Mouse (Mus musculus) frontal cortex, adult (tissue): ENCODE results near the gene Fgf22.

Experiments used
- ATAC-seq: cut with Nextera tagmentation; 2 replicates; pipeline ENCODE4 v1.9.2; 2017; ENCODE audit warnings: mild to moderate bottlenecking, moderate library complexity, mixed read lengths; ENCODE audit not compliant: low TSS enrichment

Fgf22 gene

DNA sequence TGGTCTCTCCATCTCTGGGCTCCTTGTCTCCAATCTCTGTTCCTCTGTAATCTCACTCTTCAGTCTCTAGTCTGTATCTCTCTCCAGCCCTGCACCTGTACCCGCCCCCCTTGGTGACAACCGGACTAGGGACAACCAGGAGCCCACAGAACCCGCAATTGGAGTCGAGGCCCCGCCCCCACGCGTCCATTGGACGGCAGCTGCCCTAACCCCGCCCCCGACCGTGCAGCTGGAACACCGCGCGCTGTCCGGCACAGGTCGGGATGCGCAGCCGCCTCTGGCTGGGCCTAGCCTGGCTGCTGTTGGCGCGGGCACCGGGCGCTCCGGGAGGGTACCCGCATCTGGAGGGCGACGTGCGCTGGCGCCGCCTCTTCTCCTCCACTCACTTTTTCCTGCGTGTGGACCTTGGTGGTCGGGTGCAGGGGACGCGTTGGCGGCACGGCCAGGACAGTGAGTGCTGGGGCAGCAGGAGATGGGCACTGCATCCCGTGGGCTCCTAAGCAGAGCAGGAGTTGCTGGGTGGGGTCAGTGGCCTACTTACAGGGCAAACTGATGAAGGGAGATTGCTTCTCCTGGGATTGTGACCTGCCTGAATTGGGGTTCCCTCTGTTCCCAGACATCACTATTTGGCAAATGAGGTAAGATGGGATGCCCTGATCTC lies at the start of gene Fgf22:
Gene Fgf22, plus strand, starts transcription at position 221 of the 661 bp plus-strand sequence.
- ATAC-seq, result peak; percentile 80

DNA sequence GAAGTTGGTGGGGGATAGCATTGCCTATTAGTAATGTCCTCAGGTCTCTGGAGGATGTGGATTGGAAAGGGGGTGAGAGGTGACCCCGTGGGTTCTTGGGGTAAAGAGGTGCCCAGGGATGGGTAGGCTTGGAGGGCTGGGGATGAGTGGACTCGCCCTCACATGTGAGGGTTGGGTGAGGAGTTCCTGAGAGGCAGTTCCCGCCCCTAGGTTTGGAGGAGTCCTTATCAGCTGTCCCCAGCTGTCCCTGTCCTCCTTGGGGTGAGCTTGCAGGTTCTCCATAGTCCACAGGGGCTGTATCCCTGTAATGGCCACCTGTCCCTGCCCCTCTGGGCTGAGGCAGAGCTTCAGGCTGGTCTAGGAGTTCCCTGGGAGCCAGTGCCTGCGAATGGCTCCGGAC lies 48.9 kb upstream of the Fgf22 start:
- ATAC-seq, result no peak

DNA sequence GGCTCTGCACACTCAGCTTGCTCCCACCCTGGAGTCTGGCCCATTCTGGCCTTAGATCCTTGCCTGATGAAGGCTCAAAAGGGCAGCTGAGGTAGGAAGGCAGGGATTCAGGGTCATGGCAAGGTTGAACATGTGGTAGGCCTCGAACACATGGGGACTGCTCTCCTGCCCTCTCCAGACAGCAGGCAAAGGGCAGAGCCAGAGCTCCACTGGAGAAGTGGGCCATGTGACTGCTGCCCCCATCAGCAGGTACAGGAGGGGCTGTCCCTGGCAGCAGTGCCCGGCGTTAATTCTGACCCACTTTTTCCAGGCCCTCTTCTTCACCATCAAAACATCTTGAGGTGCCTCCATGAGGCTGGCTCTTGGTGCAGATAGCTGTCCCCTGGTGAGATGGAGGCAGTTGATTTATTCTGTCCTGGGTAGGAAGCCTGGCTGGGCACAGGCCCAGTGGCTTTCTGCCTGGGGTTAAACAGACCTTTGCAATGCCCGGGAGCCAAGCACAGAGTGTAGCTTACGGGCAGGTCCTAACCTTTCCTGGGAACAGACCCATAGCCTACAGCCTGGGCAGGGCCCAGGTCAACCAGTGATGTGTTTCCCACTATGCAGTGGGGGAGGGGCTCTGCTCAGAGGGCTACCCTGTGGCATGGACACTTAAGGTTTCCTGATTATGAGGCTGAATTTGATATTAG lies 48.3 kb upstream of the Fgf22 start:
- no peak for ATAC-seq

DNA sequence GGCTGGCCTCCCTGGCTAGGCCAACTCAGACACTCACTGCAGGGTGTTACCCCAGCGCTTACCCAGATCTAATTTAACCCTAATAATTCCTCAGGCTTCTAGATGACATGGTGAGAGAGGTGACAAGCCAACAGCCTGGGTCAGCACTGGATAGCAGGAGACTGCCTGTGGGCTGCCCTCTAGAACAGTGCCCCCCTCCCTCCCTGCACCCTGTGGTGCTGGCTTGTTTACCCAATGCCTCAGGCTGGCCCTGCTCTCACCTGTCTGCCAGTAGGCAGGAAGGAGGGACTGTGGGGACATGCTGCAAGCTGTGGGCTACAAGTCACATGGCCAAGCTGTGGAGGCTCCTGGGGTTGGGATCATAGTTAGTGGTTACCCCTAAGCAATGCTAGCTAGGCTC lies 47.7 kb upstream of the Fgf22 start:
- no peak for ATAC-seq

DNA sequence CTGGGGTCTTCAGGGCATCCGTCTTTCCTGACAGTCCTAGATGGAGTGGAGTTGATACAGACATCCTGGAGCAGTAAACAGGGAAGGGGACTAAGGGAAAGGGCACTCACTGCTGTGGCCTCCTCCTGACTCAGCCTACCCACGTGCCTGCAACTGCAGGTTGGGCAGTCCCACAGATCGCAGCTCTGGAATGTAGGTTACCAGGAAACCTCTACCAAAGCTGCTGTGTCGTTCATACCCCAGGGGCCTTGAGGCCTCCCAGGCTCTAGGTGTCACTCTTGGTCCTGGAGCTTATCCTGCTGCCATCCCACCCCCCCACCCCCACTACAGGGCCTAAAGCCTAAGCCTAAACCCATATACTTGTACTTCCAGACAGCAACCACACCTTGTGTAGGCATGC lies 47.1 kb upstream of the Fgf22 start:
- ATAC-seq, result no peak

DNA sequence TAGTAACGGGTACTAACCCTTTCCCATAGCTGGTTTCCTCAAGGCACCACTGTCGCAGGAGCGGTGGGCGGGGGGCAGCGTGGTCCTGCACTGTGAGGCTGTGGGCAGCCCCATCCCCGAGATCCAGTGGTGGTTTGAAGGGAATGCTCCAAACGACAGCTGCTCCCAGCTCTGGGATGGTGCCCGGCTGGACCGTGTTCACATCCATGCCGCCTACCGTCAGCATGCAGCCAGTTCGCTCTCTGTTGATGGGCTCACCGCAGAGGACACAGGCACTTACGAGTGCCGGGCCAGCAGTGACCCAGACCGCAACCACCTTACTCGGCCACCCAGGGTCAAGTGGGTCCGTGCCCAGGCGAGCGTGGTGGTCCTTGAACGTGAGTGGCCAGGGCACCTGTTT lies 46.2 kb upstream of the Fgf22 start:
- ATAC-seq, result no peak

DNA sequence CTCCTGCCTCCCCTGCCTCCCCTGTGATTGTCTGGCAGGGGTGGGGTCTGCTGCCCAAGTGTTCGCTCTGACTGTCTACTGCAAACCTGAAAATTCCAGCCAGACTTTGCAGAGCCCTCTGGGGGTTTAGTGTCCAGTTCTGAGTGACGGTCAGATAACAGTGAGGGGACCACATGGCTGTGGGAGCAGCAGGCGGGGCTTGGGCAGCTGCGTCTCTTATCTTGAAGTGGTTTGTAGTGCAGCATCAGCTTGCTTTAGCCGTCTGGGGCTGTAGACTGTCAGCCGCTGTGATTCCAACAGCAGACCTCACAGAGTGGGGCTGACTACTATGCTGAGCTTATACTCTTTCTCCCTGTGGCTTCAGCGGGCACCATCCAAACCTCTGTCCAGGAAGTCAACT lies 45.6 kb upstream of the Fgf22 start:
- no peak for ATAC-seq

DNA sequence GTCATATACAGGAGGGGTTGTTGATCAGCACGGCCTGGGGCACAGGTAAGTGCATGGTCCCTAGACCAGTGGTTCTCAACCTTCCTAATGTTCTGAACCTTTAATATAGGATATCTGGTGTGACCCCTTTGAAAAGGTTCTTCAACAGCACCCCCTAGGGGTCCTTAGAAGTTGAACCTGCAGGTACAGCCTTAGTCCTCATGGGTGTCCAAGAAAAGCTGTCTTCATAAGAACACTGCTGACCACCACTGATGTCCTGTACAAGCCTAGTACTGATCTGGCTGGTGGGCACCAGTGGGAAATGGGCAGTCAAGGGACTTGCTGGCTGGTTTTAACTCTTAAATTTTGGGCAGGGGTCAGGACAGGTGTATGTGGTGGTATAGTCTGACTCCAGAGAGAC lies 42.8 kb upstream of the Fgf22 start:
- ATAC-seq, result no peak

DNA sequence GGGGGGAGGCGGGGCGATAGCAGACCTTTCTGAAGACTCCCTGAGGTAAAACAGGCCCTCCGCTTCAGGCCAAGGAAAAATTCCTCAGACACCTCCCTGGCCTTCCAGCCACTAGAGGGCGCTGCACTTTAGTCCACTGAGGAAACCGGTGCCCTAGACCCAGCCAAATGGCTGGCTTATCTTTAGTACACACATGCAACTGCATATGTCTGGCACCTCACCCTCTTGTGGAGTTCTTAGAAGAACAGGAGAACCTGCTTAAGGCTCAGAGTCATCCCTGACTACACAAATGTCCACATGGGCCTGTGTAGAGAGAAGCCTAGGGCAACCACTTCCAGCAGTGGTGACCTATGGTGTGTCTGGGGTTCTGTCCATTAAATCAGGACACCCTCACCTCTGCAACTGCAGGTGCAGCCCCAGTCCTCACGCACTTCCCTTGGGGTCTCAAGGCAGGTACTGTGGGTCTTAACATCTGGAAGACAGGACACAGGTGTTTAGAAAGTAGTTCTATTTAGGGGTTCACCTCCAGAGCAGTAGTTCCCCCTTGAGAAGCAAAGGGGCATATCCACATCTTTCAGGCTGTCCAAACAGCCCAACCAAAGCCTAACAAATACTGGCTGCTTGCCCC lies 42.3 kb upstream of the Fgf22 start:
- peak; percentile 45 for ATAC-seq

DNA sequence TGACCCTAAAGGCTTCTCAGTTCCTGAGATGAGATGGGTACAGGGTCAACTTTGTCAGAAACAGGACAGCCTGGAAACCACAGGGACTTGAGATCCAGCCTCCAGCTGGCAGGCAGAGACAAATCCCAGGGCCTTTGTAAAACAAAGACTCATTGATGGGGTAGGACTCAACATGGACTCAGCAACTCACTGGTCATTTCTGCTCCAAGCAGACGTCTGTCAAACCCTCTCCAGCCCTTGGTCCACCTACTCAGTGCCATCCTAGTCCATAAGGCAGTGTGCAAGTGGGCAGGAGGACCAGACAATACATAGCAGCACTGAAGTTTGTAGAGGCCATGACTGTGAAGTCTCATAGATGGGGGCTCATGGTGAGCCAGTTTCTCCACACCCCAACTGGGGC lies 41.7 kb upstream of the Fgf22 start:
- ATAC-seq, result no peak

DNA sequence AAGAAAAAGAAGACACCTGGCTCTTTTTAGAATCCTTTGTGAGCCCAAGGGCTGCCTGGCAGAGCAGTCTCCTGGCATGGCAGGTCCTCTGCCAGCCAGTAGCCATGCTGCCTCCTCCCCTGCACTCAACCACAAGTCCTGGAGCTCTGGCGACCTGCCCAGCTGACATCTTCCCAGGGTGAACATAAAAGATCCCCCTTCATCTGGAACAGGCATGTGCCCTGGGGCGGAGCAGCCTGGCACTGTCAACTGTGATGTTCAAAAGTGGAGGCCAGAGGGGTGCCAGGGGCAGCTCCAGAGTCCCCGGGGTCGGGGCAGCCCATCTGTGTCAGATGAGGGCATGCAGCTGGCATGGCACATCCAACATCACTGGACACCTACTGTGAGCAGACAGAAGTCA lies 39.9 kb upstream of the Fgf22 start:
- ATAC-seq, result no peak

DNA sequence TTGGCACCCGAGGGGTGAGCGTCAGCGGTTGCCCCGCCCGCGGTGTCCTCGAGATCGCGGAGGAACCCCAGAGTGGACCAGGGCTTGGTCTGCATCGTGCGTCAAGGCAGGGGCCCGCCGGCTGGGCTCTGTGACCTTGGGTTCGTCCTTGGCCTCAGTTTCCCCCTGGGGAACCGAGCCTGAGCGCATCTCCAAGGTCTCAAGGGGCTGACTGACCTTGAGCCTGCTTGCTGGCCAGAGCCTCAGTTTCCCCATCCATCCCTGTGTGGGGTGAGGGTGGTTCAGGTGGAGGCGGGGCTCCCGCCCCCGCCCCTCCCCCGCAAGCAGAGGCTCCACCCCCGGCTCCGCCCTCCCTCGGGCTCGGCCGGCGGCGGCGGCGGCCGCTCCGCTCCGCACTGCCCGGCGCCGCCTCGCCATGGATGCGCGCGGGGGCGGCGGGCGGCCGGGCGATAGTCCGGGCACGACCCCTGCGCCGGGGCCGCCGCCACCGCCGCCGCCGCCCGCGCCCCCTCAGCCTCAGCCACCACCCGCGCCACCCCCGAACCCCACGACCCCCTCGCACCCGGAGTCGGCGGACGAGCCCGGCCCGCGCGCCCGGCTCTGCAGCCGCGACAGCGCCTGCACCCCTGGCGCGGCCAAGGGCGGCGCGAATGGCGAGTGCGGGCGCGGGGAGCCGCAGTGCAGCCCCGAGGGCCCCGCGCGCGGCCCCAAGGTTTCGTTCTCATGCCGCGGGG lies 38.5 kb upstream of the Fgf22 start, which contains the start of gene Hcn2:
Gene Hcn2, plus strand, starts transcription at position 381 of the 734 bp plus-strand sequence.
- ATAC-seq, result no peak

DNA sequence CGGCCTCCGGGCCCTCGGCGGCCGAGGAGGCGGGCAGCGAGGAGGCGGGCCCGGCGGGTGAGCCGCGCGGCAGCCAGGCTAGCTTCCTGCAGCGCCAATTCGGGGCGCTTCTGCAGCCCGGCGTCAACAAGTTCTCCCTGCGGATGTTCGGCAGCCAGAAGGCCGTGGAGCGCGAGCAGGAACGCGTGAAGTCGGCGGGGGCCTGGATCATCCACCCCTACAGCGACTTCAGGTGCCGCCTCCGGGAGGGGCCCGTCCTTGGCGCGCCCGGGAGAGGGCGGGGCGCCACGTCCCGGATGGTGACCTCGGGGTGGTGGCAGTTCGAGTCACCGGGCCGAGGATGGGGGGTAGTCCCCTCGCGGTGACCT lies 37.9 kb upstream of the Fgf22 start:
- ATAC-seq, result peak; percentile 21; the same call in 1 of the 2 replicates

DNA sequence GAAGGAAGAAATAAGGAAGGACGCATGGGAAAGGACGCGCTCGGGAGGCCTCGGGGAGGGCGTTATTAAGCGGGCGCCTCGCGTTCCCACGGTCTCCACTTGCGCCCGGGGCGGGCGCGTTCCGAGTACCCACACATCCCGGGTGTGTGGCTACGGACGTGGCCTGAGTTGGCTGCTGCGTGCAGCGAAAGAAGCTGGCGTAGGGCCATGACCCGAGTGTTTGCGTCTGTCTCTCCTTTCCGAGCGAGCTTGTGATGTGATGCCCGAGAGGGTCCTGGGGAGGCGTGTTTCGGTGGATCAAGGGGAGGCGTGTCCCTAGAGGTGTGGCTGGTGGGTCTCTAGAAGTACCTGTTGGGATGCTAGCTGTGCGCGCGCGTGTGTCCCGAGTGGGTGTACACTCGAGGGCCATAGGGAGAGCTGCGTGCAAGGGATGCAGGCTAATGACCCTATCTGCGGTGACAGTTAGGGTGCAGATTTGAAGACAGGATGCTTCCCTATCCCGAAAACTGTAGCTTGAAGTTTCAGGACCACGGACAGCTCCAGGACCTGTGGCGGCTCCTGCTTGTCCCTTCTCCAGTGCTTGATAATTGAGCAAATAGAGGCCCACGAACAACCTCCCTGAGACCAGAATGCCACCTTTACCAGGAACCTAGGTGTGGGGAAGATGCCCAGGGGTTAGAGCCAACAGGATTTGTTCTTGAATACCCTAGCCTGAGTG lies 37.1 kb upstream of the Fgf22 start:
- ATAC-seq, result no peak

DNA sequence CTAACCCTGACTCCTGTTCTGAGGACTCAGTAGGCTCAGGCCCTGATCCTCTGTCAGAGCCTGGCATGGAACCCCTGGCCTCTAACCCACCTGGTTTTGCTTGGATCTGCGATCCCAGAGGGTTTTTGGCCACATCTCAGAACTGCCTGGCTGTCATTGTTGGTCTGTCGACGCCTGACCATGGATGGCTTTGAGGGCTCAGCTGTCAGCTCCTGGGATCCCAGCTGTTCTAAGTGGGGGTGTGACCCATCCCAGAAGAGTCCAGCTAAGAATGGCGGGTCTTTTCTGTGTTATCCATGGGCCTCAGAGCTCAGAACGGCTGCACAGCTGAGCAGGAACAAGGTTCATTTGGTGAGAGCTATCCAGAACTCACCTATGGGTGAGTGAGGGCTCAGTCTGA lies 33.8 kb upstream of the Fgf22 start:
- ATAC-seq, result no peak

DNA sequence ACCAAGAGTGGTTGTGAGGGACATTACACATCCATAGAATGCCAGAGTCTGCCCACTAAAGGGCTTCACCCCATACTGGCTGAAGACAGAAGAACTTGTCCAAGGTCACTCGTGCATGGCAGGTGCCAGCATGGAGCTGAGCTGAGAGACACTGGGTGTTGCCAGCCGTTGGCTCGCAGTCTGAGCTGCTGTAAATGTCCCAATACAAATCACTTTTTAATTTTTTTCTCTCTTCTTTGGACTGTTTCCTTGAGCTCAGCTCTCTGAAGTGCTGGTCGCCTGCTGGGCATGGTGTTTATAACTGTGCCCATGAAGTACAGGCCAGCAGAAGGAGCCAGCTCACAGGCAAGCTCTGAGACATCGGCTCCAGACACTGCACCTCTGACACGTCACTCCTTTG lies 31.8 kb upstream of the Fgf22 start:
- no peak for ATAC-seq

DNA sequence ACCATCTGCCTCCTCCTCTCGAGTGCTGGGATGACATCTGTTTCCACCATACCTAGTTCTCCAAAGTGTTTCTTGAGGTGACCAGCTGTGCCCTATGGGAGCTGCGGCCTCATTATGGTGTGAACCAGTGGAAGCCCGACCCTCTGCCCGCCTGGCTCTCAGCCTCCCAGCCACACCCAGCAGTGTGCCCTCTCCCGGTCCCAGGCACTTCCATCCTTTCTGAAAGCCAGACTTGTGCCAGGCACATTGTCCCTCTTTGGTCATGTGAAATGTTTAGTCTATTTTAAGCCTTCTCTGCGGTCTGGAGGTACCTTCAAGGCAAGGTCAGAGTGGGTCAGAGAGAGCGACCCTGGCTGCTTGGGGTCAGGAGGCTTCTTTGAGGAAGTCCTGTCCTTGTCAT lies 31.2 kb upstream of the Fgf22 start:
- no peak for ATAC-seq

DNA sequence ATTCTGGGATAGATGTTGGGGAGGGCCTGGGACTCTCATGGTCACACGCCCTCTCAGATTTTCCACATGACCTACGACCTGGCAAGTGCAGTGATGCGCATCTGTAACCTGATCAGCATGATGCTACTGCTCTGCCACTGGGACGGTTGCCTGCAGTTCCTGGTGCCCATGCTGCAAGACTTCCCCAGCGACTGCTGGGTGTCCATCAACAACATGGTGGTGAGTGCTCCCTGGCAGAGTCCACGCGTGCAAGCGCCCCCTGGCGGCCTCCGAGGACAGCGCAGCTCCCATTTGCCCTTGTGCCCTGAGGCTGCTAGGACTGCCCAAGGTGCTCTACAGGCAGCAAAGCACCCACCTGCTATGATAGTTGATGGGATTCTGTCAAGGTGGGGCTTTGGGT lies 28.8 kb upstream of the Fgf22 start:
- ATAC-seq, result no peak

DNA sequence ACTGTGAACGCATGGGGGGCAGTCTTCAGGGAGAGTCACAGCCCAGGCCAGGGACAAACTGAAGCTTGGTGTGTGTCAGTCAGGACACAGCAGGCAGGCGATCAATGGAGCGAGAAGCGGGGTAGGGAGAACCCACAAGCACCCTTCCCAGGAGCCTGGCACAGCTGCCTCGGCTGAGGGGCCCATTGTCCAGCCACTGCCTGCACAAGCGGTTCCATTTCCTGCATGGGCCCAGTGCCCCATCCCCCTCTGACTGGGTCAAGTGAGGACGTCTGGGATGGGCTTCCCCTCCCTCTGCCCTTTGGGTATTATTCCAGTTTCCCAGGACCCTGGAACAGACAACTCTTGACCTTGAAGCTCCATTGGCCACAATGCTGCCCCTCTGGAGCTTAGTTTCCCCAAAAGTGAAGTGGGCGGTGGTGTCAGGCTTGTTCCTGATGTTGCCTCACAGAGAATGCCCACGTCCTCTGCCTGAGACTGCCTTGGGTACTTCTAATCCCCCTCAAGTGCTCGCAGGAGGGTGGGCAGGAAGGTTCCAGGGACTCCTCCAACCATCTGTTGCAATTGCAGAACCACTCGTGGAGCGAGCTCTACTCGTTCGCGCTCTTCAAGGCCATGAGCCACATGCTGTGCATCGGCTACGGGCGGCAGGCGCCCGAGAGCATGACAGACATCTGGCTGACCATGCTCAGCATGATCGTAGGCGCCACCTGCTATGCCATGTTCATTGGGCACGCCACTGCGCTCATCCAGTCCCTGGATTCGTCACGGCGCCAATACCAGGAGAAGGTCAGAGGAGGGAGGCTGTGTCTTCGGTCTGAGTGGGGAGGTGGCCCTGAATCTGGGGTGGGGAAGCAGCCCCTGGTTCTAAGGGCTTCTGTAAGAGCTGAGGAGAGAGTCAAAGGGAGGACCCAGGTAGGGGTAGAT lies 26.3 kb upstream of the Fgf22 start:
- peak; percentile 60 for ATAC-seq

DNA sequence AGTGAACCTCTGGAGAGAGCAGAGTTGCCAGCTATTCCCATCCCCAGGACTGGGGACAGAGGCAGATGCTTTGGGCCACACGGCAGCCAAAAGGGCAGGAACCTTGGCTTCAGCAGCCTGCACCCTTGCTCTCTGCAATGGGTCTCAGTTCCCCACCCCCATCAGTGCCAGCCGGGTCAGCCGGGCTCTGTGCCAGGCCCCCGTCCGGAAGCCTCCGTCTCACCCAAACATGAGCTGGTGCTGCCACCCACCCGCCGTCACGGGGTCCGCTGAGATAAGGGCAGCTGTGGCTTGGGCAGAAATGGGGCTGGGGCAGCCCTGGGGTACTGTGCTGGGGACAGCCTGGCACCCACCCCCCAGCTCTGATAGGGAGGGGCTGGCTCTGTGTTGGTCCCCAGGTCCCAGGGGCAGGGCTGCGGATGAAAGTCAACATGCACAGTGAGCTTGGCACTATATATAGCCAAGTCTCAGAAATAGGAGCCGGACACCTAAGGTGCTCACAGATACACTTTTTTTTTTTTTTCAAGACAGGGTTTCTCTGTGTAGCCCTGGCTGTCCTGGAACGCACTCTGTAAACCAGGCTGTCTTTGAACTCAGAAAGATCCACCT lies 25.4 kb upstream of the Fgf22 start:
- peak; percentile 14; the same call in 1 of the 2 replicates for ATAC-seq
